Mouse (Mus musculus) G1E (cell line): ENCODE results near the gene Mip. TPM values are rescaled to one million over a fixed set of nuclear protein-coding genes. Genes with fewer than 3 reads are reported as not detected.

Experiments
- ATAC-seq: 2 replicates; pipeline ENCODE4 v1.8.0; 2016; ENCODE audit warnings: mild to moderate bottlenecking; ENCODE audit not compliant: insufficient number of reproducible peaks, poor library complexity, low FRiP score, severe bottlenecking; ENCODE audit errors: extremely low read depth
- DNase-seq: peaks from one replicate; pipeline ENCODE4 v3.0.0; 2012; ENCODE audit warnings: low spot score
- H3K27me3 ChIP-seq: 2 replicates; pipeline ENCODE4 v1.6.1; 2012; ENCODE audit warnings: mild to moderate bottlenecking, low read length, inconsistent platforms; ENCODE audit not compliant: insufficient read depth
- H3K36me3 ChIP-seq: replicated peaks from 2 replicates; pipeline ENCODE3; 2012; ENCODE audit warnings: mild to moderate bottlenecking, inconsistent platforms
- H3K4me1 ChIP-seq: 2 replicates; pipeline ENCODE4 v1.6.1; 2012; ENCODE audit warnings: low read depth, low read length, inconsistent platforms, mixed read lengths; ENCODE audit not compliant: insufficient read depth
- H3K4me3 ChIP-seq: 2 replicates; pipeline ENCODE4 v1.5.1; 2012; ENCODE audit warnings: low read depth, mild to moderate bottlenecking, inconsistent platforms, low read length, moderate library complexity, mixed read lengths
- H3K9me3 ChIP-seq: replicated peaks from 2 replicates; pipeline ENCODE4 v1.6.1; 2012; ENCODE audit warnings: inconsistent platforms
- CTCF ChIP-seq: IDR thresholded peaks from 2 replicates; pipeline ENCODE4 v1.5.1; 2012; ENCODE audit warnings: low read depth, low read length, inconsistent platforms, mixed read lengths
- GATA1 ChIP-seq: IDR thresholded peaks from 2 replicates; pipeline ENCODE4 v1.6.1; 2012; ENCODE audit warnings: borderline replicate concordance, low read length, inconsistent platforms, mixed read lengths
- GATA2 ChIP-seq: IDR thresholded peaks from 2 replicates; pipeline ENCODE4 v1.6.1; 2012; ENCODE audit warnings: low read depth, low read length, inconsistent platforms, borderline replicate concordance
- POLR2AphosphoS5 ChIP-seq: IDR thresholded peaks from 2 replicates; pipeline ENCODE4 v1.6.1; 2012; ENCODE audit warnings: low read depth, low read length, inconsistent platforms; ENCODE audit not compliant: insufficient replicate concordance
- TAL1 ChIP-seq: conservative IDR thresholded peaks from 2 replicates; pipeline ENCODE4 v1.6.1; 2012; ENCODE audit warnings: low read depth, low read length, inconsistent platforms, mixed read lengths
- polyA plus RNA-seq: library from polyadenylated mRNA; stranded (reverse); fragments of >175 nt; gene quantifications from 2 replicates; pipeline ENCODE4 v1.2.3, GENCODE M21; 2012
- total RNA-seq, 2 experiments: library from RNA; stranded (forward) in 1 of 2; stranded (reverse) in 1 of 2; fragments of 200-1000 nt in 1 of 2; fragments of >200 nt in 1 of 2; fragmentation: Nextera tagmentation in 1 of 2; gene quantifications; 2 replicates each; pipeline ENCODE4 v1.2.3; 2014 to 2017

Gene Mip
- total and polyA plus RNA-seq, 3 experiments, result 0.02 to 0.05 TPM; not detected in 1

DNA sequence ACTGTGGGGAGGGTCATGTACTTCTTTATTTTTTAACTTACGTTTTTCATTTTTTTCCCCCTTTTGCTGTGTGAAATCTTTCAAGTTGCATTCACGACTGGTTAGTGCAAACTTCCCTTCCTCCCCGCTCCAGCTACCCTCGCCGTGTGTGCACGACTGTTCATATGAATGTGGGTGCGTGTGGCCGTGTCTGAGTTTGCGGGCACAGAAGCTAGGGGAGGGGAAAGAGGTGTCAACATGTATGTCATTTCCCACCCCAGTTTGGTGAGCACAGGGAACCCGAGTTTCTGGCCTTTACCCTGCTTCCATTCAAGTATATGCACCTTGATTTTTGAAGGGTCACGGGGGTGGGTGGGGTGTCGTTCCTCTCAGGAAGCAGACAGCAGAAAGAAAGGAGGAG is 4.9 kb downstream of the Mip start:
- H3K4me1 ChIP-seq, result peaks cover 62% of the 10 kb centered on the region
- peak overlapping the region; percentile 78; the same call in 1 of the 2 replicates for H3K4me3 ChIP-seq
- no peak for DNase-seq
- TF ChIP-seq GATA2, result no peak
- TF ChIP-seq POLR2AphosphoS5, result no peak
- H3K27me3 ChIP-seq, result no peaks in the 10 kb centered on the region
- ATAC-seq, result no peak
- H3K9me3 ChIP-seq, result no peaks in the 10 kb centered on the region
- peaks cover 21% of the 10 kb centered on the region for H3K36me3 ChIP-seq

DNA sequence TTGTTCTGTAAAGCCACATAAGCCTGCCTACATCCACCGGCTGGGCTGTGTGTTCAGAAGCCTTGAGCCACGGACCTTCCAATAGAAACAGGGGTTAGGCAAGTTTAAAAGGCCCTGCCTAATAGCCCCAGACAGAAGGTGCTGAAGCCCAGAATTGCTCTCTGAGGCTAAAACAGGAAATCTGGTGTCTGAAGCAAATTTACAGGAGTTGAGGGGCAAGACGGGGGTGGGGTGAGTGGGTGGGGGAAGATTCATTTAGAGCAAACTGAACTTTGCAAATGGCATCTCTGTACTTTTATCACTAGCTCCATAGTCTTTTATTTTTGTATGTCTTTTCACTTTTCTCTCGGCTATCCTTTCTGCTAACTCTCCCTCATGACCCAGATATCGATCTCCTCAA is 5.5 kb downstream of the Mip start:
- Histone ChIP-seq H3K4me1 (peaks cover 60% of the 10 kb centered on the region), H3K4me3 (peak overlapping the region; percentile 78), H3K27me3 (no peaks in the 10 kb centered on the region), H3K36me3 (peaks cover 27% of the 10 kb centered on the region), H3K9me3 (no peaks in the 10 kb centered on the region)
- ATAC-seq (no peak), DNase-seq (peak; percentile 25)
- no peak for TF ChIP-seq CTCF
- no peak for TF ChIP-seq TAL1
- no peak for TF ChIP-seq GATA2
- TF ChIP-seq POLR2AphosphoS5, result no peak
- TF ChIP-seq GATA1, result no peak

- Histone ChIP-seq H3K9me3 (no peaks in the 10 kb centered on the region), H3K36me3 (peaks cover 31% of the 10 kb centered on the region), H3K4me3 (peak within 1 kb of the TSS; percentile 78), H3K4me1 (peaks cover 54% of the 10 kb centered on the region), H3K27me3 (no peaks in the 10 kb centered on the region)
- TF ChIP-seq POLR2AphosphoS5, result no peak
- no peak for TF ChIP-seq TAL1
- no peak for TF ChIP-seq CTCF
- no peak for TF ChIP-seq GATA1
- TF ChIP-seq GATA2, result no peak
- peak; percentile 91 for DNase-seq
- peak; percentile 55 for ATAC-seq
Observed at GRCm38 (mm10) chr10:128231697-128232419, 6.2 kb downstream of the Mip start, which contains the start of gene Timeless. TSS of gene Timeless (plus strand) at chr10:128232065.

- Histone ChIP-seq H3K36me3 (peaks cover 31% of the 10 kb centered on the region), H3K9me3 (no peaks in the 10 kb centered on the region), H3K4me3 (peak overlapping the region; percentile 78), H3K27me3 (no peaks in the 10 kb centered on the region), H3K4me1 (peaks cover 52% of the 10 kb centered on the region)
- peak; percentile 30; the same call in 1 of the 2 replicates for ATAC-seq
- TF ChIP-seq POLR2AphosphoS5, result 0 out of 2 replicates have a peak, but pooled peaks have one; percentile 35
- peak; percentile 35; the same call in 1 of the 2 replicates for TF ChIP-seq CTCF
- TF ChIP-seq TAL1, result no peak
- TF ChIP-seq GATA2, result no peak
- peak; percentile 46 for DNase-seq
Observed at GRCm38 (mm10) chr10:128232420-128232985, 6.9 kb downstream of the Mip start.

- peaks cover 31% of the 10 kb centered on the region for H3K4me1 ChIP-seq
- TF ChIP-seq GATA1, result no peak
- TF ChIP-seq GATA2, result no peak
- no peaks in the 10 kb centered on the region for H3K9me3 ChIP-seq
- no peak for DNase-seq
- H3K36me3 ChIP-seq, result peaks cover 63% of the 10 kb centered on the region
- no peaks in the 10 kb centered on the region for H3K27me3 ChIP-seq
- no peak overlapping the region for H3K4me3 ChIP-seq
- ATAC-seq, result no peak
Observed at GRCm38 (mm10) chr10:128236321-128236720, 10.7 kb downstream of the Mip start.

GRCm38 (mm10) chr10:128237807-128238480 is 12.3 kb downstream of the Mip start:
- DNase-seq (no peak), ATAC-seq (no peak)
- no peak for TF ChIP-seq CTCF
- no peak for TF ChIP-seq POLR2AphosphoS5
- TF ChIP-seq GATA1, result no peak
- Histone ChIP-seq H3K36me3 (peaks cover 79% of the 10 kb centered on the region), H3K9me3 (no peaks in the 10 kb centered on the region), H3K4me3 (no peak overlapping the region), H3K27me3 (no peaks in the 10 kb centered on the region), H3K4me1 (peaks cover 28% of the 10 kb centered on the region)
